Mouse (Mus musculus): ENCODE results near the gene Lyzl4.
A peak's percentile ranks its signal among the peaks of the same experiment; 100 is the strongest.

Gene Lyzl4

GRCm38 (mm10) chr9:121647026-121647425 lies 5.1 kb upstream of the Lyzl4 start:
- no peak for DNase-seq (ENCODE audit: low read depth)

- no peak for DNase-seq (ENCODE audit: low read depth)
Measured at GRCm38 (mm10) chr9:121644855-121645254, 3.0 kb upstream of the Lyzl4 start.

- no peak for DNase-seq (ENCODE audit: low read depth)
Measured at GRCm38 (mm10) chr9:121642401-121643181, 695 bp upstream of the Lyzl4 start, which contains the start of gene Vipr1. Vipr1 (plus strand) TSS chr9:121642716.

- DNase-seq (ENCODE audit: low read depth): no peak
Measured at GRCm38 (mm10) chr9:121641235-121641915, 521 bp downstream of the Lyzl4 start.

- DNase-seq (ENCODE audit: low read depth): no peak
Measured at GRCm38 (mm10) chr9:121639790-121640189, 2.1 kb downstream of the Lyzl4 start.

- no peak for DNase-seq (ENCODE audit: low read depth)
Measured at GRCm38 (mm10) chr9:121635835-121636576, 5.9 kb downstream of the Lyzl4 start.

- DNase-seq (ENCODE audit: low read depth): no peak
Measured at GRCm38 (mm10) chr9:121633306-121633705, 8.6 kb downstream of the Lyzl4 start.

- no peak for DNase-seq (ENCODE audit: low read depth)
Measured at GRCm38 (mm10) chr9:121632891-121633290, 9.0 kb downstream of the Lyzl4 start.

- no peak for DNase-seq (ENCODE audit: low read depth)
Measured at GRCm38 (mm10) chr9:121631946-121632345, 9.9 kb downstream of the Lyzl4 start.

GRCm38 (mm10) chr9:121630627-121631026 lies 11.3 kb downstream of the Lyzl4 start:
- no peak for DNase-seq (ENCODE audit: low read depth)

GRCm38 (mm10) chr9:121624920-121625319 lies 17.0 kb downstream of the Lyzl4 start:
- no peak for DNase-seq (ENCODE audit: low read depth)

GRCm38 (mm10) chr9:121623235-121623634 lies 18.7 kb downstream of the Lyzl4 start:
- DNase-seq (ENCODE audit: low read depth): no peak

GRCm38 (mm10) chr9:121619441-121619840 lies 22.5 kb downstream of the Lyzl4 start:
- DNase-seq (ENCODE audit: low read depth): no peak

- no peak for DNase-seq (ENCODE audit: low read depth)
Measured at GRCm38 (mm10) chr9:121616471-121616870, 25.4 kb downstream of the Lyzl4 start.

GRCm38 (mm10) chr9:121614241-121614757 lies 27.6 kb downstream of the Lyzl4 start:
- DNase-seq (ENCODE audit: low read depth): no peak

- DNase-seq (ENCODE audit: low read depth): no peak
Measured at GRCm38 (mm10) chr9:121613192-121613591, 28.7 kb downstream of the Lyzl4 start.

GRCm38 (mm10) chr9:121609381-121609780 lies 32.5 kb downstream of the Lyzl4 start:
- DNase-seq (ENCODE audit: low read depth): no peak

- no peak for DNase-seq (ENCODE audit: low read depth)
Measured at GRCm38 (mm10) chr9:121606498-121607096, 35.3 kb downstream of the Lyzl4 start.

- peak; percentile 82 for DNase-seq (ENCODE audit: low read depth)
Measured at GRCm38 (mm10) chr9:121605414-121606278, 36.2 kb downstream of the Lyzl4 start.

- no peak for DNase-seq (ENCODE audit: low read depth)
Measured at GRCm38 (mm10) chr9:121602381-121602780, 39.5 kb downstream of the Lyzl4 start.

- DNase-seq (ENCODE audit: low read depth): no peak
Measured at GRCm38 (mm10) chr9:121600861-121601427, 41.0 kb downstream of the Lyzl4 start.
